Mouse (Mus musculus): ENCODE data around the gene Gpatch4. TPM values are rescaled to one million over a fixed set of nuclear protein-coding genes. Genes with fewer than 3 reads are reported as not detected.
A peak's percentile ranks its signal among the peaks of the same experiment; 100 is the strongest.

The Gpatch4 gene
- polyA plus RNA-seq, 1 experiment from 2014 or later: 36.3 TPM

GRCm38 (mm10) chr3:88000816-88001595 is 41.9 kb upstream of the Gpatch4 start:
- Histone ChIP-seq H3K4me1 (replicated peaks; ENCODE audit: control insufficient read depth, insufficient read depth, low read length) (peaks cover 44% of the 10 kb centered on the region), H3K27ac (ENCODE audit: low read length) (no peak overlapping the region), H3K9ac (replicated peaks; ENCODE audit: low read depth, low read length) (no peak overlapping the region), H3K9me3 (ENCODE audit: control insufficient read depth, low read length) (no peaks in the 10 kb centered on the region), H3K27me3 (replicated peaks; ENCODE audit: control insufficient read depth, insufficient read depth, low read length) (peaks cover 56% of the 10 kb centered on the region), H3K4me3 (replicated peaks; ENCODE audit: low read length) (no peak overlapping the region; the same call in 1 of the 2 replicates), H3K4me2 (ENCODE audit: low read length) (peak overlapping the region; percentile 89), H3K36me3 (ENCODE audit: control insufficient read depth, insufficient read depth) (no peaks in the 10 kb centered on the region)
- ATAC-seq: no peak
- 13% methylated on average over 11 of the region's 11 CpGs for WGBS

GRCm38 (mm10) chr3:88002291-88002976 is 40.5 kb upstream of the Gpatch4 start:
- peaks cover 35% of the 10 kb centered on the region for H3K4me1 ChIP-seq (replicated peaks; ENCODE audit: control insufficient read depth, insufficient read depth, low read length)
- no peak overlapping the region for H3K9ac ChIP-seq (replicated peaks; ENCODE audit: low read depth, low read length)
- no peak overlapping the region for H3K4me3 ChIP-seq (replicated peaks; ENCODE audit: low read length)
- H3K27me3 ChIP-seq (replicated peaks; ENCODE audit: control insufficient read depth, insufficient read depth, low read length): peaks cover 45% of the 10 kb centered on the region
- H3K4me2 ChIP-seq (ENCODE audit: low read length): no peak overlapping the region
- no peaks in the 10 kb centered on the region for H3K9me3 ChIP-seq (ENCODE audit: control insufficient read depth, low read length)
- H3K27ac ChIP-seq (ENCODE audit: low read length): no peak overlapping the region; the same call in 1 of the 2 replicates
- peak; percentile 29 for ATAC-seq
- 5% methylated on average over 17 of the region's 17 CpGs for WGBS
- H3K36me3 ChIP-seq (ENCODE audit: control insufficient read depth, insufficient read depth): no peaks in the 10 kb centered on the region

- 83% methylated on average over 18 of the region's 18 CpGs for WGBS
- no peak for ATAC-seq
- no peaks in the 10 kb centered on the region for H3K36me3 ChIP-seq (ENCODE audit: control insufficient read depth, insufficient read depth)
- no peak overlapping the region for H3K4me3 ChIP-seq (replicated peaks; ENCODE audit: low read length)
- H3K4me2 ChIP-seq (ENCODE audit: low read length): no peak overlapping the region
- no peak overlapping the region for H3K9ac ChIP-seq (replicated peaks; ENCODE audit: low read depth, low read length)
- peaks cover 19% of the 10 kb centered on the region for H3K27me3 ChIP-seq (replicated peaks; ENCODE audit: control insufficient read depth, insufficient read depth, low read length)
- no peaks in the 10 kb centered on the region for H3K9me3 ChIP-seq (ENCODE audit: control insufficient read depth, low read length)
- H3K27ac ChIP-seq (ENCODE audit: low read length): no peak overlapping the region
- peaks cover 10% of the 10 kb centered on the region for H3K4me1 ChIP-seq (replicated peaks; ENCODE audit: control insufficient read depth, insufficient read depth, low read length)
Measured at GRCm38 (mm10) chr3:88005822-88006786, 36.8 kb upstream of the Gpatch4 start.

GRCm38 (mm10) chr3:88010634-88011265 is 32.2 kb upstream of the Gpatch4 start:
- Histone ChIP-seq H3K27ac (ENCODE audit: low read length) (no peak overlapping the region), H3K4me2 (ENCODE audit: low read length) (no peak overlapping the region), H3K27me3 (replicated peaks; ENCODE audit: control insufficient read depth, insufficient read depth, low read length) (0 out of 2 replicates have a peak, but pooled peaks cover 4% of the 10 kb centered on the region), H3K36me3 (ENCODE audit: control insufficient read depth, insufficient read depth) (no peaks in the 10 kb centered on the region), H3K9me3 (ENCODE audit: control insufficient read depth, low read length) (no peaks in the 10 kb centered on the region), H3K9ac (replicated peaks; ENCODE audit: low read depth, low read length) (no peak overlapping the region), H3K4me1 (replicated peaks; ENCODE audit: control insufficient read depth, insufficient read depth, low read length) (no peaks in the 10 kb centered on the region), H3K4me3 (replicated peaks; ENCODE audit: low read length) (no peak overlapping the region)
- WGBS: 7% methylated on average over 6 of the region's 6 CpGs
- ATAC-seq: no peak

- Histone ChIP-seq H3K9me3 (ENCODE audit: control insufficient read depth, low read length) (no peaks in the 10 kb centered on the region), H3K9ac (replicated peaks; ENCODE audit: low read depth, low read length) (peak overlapping the region; percentile 40), H3K4me1 (replicated peaks; ENCODE audit: control insufficient read depth, insufficient read depth, low read length) (peaks cover 13% of the 10 kb centered on the region), H3K27ac (ENCODE audit: low read length) (no peak overlapping the region), H3K4me3 (replicated peaks; ENCODE audit: low read length) (peak overlapping the region; percentile 53), H3K36me3 (ENCODE audit: control insufficient read depth, insufficient read depth) (no peaks in the 10 kb centered on the region), H3K27me3 (replicated peaks; ENCODE audit: control insufficient read depth, insufficient read depth, low read length) (peaks cover 59% of the 10 kb centered on the region), H3K4me2 (ENCODE audit: low read length) (peak overlapping the region; percentile 85)
- under 1% methylated on average over 66 of the region's 66 CpGs for WGBS
- peak; percentile 78 for ATAC-seq
Measured at GRCm38 (mm10) chr3:88022322-88023191, 20.4 kb upstream of the Gpatch4 start.

- peak overlapping the region; percentile 53 for H3K4me3 ChIP-seq (replicated peaks; ENCODE audit: low read length)
- peaks cover 13% of the 10 kb centered on the region for H3K4me1 ChIP-seq (replicated peaks; ENCODE audit: control insufficient read depth, insufficient read depth, low read length)
- under 1% methylated on average over 80 of the region's 81 CpGs for WGBS
- peak; percentile 71 for ATAC-seq
- H3K27ac ChIP-seq (ENCODE audit: low read length): no peak overlapping the region
- no peaks in the 10 kb centered on the region for H3K36me3 ChIP-seq (ENCODE audit: control insufficient read depth, insufficient read depth)
- peak overlapping the region; percentile 40 for H3K9ac ChIP-seq (replicated peaks; ENCODE audit: low read depth, low read length)
- peak overlapping the region; percentile 85 for H3K4me2 ChIP-seq (ENCODE audit: low read length)
- H3K9me3 ChIP-seq (ENCODE audit: control insufficient read depth, low read length): peaks cover 3% of the 10 kb centered on the region; the same call in 1 of the 2 replicates
- peaks cover 59% of the 10 kb centered on the region for H3K27me3 ChIP-seq (replicated peaks; ENCODE audit: control insufficient read depth, insufficient read depth, low read length)
Measured at GRCm38 (mm10) chr3:88023192-88024074, 19.5 kb upstream of the Gpatch4 start.

GRCm38 (mm10) chr3:88026823-88027222 is 16.1 kb upstream of the Gpatch4 start:
- Histone ChIP-seq H3K9me3 (ENCODE audit: control insufficient read depth, low read length) (peaks cover 3% of the 10 kb centered on the region; the same call in 1 of the 2 replicates), H3K4me2 (ENCODE audit: low read length) (no peak overlapping the region), H3K9ac (replicated peaks; ENCODE audit: low read depth, low read length) (no peak overlapping the region), H3K4me3 (replicated peaks; ENCODE audit: low read length) (no peak overlapping the region), H3K4me1 (replicated peaks; ENCODE audit: control insufficient read depth, insufficient read depth, low read length) (peaks cover 13% of the 10 kb centered on the region), H3K36me3 (ENCODE audit: control insufficient read depth, insufficient read depth) (no peaks in the 10 kb centered on the region), H3K27me3 (replicated peaks; ENCODE audit: control insufficient read depth, insufficient read depth, low read length) (peaks cover 47% of the 10 kb centered on the region), H3K27ac (ENCODE audit: low read length) (no peak overlapping the region)
- 62% methylated on average over 7 of the region's 7 CpGs for WGBS
- ATAC-seq: no peak

Measured in forebrain, embryonic 16.5 days (tissue).